Mouse (Mus musculus): Measurements from ENCODE around the gene Gm49354. TPM values are rescaled to one million over a fixed set of nuclear protein-coding genes. Genes with fewer than 3 reads are reported as not detected.

Gene Gm49354
- polyA plus RNA-seq, 1 experiment from 2014 or later = not detected

DNA sequence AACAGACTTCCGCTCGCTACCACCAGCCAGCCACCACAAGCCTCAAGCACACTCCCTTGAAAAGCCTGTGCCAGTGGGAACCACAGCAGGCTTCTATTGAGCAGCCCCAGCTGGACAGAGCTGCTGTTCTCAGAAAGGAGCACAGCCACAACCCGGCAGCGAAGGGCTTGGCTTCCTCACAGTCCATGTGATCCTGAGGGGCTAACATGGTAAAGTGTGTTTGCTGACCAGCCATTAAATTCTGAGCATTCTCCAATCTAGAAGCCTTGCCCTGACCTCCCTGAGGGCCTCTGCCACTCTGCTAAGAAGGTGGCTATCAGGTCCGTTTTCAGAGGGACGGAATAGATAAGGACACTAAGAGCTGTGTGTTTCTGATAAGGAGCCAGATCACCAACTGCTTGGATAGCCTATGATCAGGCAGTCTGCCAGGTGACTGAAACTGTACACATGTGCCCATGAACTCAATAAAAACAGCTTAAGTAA lies 32.1 kb upstream of the Gm49354 start:
- peak overlapping the region; percentile 76 for H3K27ac ChIP-seq (ENCODE audit: low read depth)
- DNase-seq (peak; percentile 69), ATAC-seq (peak; percentile 99)
- H3K4me1 ChIP-seq (ENCODE audit: insufficient read depth) = peaks cover 31% of the 10 kb centered on the region
- H3K36me3 ChIP-seq (replicated peaks; ENCODE audit: insufficient read depth, low read length) = peaks cover 94% of the 10 kb centered on the region
- no peak for TF ChIP-seq CTCF (IDR thresholded peaks at IDR 0.05; ENCODE audit: low read depth)
- peak; percentile 100 for TF ChIP-seq EP300 (IDR thresholded peaks at IDR 0.05; ENCODE audit: low read depth)
- peak overlapping the region; percentile 3; the same call in 1 of the 2 replicates for H3K9ac ChIP-seq (replicated peaks)
- WGBS (ENCODE audit: insufficient replicate concordance) = 44% methylated on average over 6 of the region's 6 CpGs
- peak overlapping the region; percentile 41 for H3K4me2 ChIP-seq (ENCODE audit: low read depth, low read length)
- no peaks in the 10 kb centered on the region for H3K27me3 ChIP-seq (ENCODE audit: insufficient read depth, low read length)
- no peak overlapping the region for H3K4me3 ChIP-seq (ENCODE audit: low read depth, low read length)
- H3K9me3 ChIP-seq (ENCODE audit: low read length) = no peaks in the 10 kb centered on the region

DNA sequence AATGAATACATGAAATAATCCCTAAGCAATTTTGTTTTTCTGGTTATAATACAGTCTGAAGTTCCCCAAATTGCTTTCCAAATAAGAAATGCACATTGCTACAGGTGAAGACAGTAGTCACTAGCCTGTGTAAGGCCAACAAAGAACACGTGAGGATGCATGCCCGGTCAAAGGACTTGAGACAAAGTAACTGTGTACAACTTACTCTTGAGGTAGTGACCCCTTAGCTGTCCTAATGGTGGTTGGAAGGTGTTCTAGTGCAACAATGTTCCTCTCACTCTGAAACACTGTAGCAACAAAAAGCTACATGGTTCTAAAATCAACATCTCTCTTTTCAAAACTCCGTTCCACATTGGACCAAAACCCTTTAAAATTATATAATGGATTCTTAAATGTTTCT lies 29.5 kb upstream of the Gm49354 start:
- no peak for DNase-seq
- Histone ChIP-seq H3K27ac (ENCODE audit: low read depth) (no peak overlapping the region), H3K4me2 (ENCODE audit: low read depth, low read length) (no peak overlapping the region), H3K4me1 (ENCODE audit: insufficient read depth) (peaks cover 12% of the 10 kb centered on the region; the same call in 1 of the 2 replicates), H3K9me3 (ENCODE audit: low read length) (no peaks in the 10 kb centered on the region), H3K36me3 (replicated peaks; ENCODE audit: insufficient read depth, low read length) (peaks cover 95% of the 10 kb centered on the region), H3K9ac (replicated peaks) (no peak overlapping the region), H3K4me3 (ENCODE audit: low read depth, low read length) (no peak overlapping the region), H3K27me3 (ENCODE audit: insufficient read depth, low read length) (no peaks in the 10 kb centered on the region)
- no peak for ATAC-seq
- 90% methylated on average over 3 of the region's 3 CpGs for WGBS (ENCODE audit: insufficient replicate concordance)
- TF ChIP-seq EP300 (IDR thresholded peaks at IDR 0.05; ENCODE audit: low read depth) = no peak
- TF ChIP-seq CTCF (IDR thresholded peaks at IDR 0.05; ENCODE audit: low read depth) = no peak

DNA sequence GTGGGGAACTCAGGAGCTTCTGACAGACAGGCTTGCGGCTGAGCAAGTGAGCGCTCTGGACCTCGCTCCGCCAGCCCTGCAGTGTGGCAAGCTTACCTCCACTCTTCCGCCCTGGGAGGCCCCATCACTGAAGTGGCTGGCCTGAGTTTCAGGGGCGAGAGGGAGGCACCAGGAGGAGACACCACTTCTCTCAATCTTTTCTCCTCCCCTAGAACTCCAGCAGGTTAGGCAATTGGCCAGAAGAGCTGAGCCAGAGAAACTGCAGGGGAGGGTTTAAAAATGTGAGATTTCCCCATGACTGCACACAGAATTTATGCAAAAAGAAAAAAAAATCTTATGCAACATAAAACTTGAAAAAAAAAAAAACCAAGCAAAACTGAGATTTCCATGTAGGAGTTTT lies 19.0 kb upstream of the Gm49354 start:
- ATAC-seq (no peak), DNase-seq (no peak)
- Histone ChIP-seq H3K4me2 (ENCODE audit: low read depth, low read length) (no peak overlapping the region), H3K4me1 (ENCODE audit: insufficient read depth) (peaks cover 8% of the 10 kb centered on the region; the same call in 1 of the 2 replicates), H3K9ac (replicated peaks) (no peak overlapping the region), H3K27ac (ENCODE audit: low read depth) (0 out of 2 replicates have a peak overlapping the region, but pooled peaks have one; percentile 18), H3K36me3 (replicated peaks; ENCODE audit: insufficient read depth, low read length) (peaks cover 99% of the 10 kb centered on the region), H3K9me3 (ENCODE audit: low read length) (no peaks in the 10 kb centered on the region), H3K4me3 (ENCODE audit: low read depth, low read length) (no peak overlapping the region), H3K27me3 (ENCODE audit: insufficient read depth, low read length) (no peaks in the 10 kb centered on the region)
- TF ChIP-seq EP300 (IDR thresholded peaks at IDR 0.05; ENCODE audit: low read depth) = no peak
- no peak for TF ChIP-seq CTCF (IDR thresholded peaks at IDR 0.05; ENCODE audit: low read depth)
- 83% methylated on average over 6 of the region's 6 CpGs for WGBS (ENCODE audit: insufficient replicate concordance)

DNA sequence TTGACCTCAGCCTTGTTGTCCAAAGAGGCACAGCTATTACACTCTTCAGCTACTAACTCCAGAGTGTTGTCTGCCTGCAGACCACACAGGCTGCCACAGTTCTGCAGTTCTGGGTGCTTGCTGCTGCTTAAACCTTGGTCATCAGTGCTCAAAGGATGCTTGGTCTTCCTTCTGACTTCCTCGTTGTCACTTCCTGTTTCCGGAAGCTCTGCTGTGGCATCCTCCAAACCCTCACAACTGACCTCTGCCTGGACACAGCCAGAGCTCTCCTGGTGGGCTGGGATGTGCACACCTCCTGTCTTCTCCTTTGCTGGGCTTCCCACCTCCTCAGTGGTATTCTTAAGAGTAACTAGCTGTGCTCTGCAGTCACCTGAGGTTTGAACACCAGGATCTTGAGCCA lies 18.0 kb upstream of the Gm49354 start:
- ATAC-seq (no peak), DNase-seq (no peak)
- WGBS (ENCODE audit: insufficient replicate concordance) = 40% methylated on average over 2 of the region's 2 CpGs
- H3K27me3 ChIP-seq (ENCODE audit: insufficient read depth, low read length) = no peaks in the 10 kb centered on the region
- H3K9ac ChIP-seq (replicated peaks) = no peak overlapping the region
- H3K4me1 ChIP-seq (ENCODE audit: insufficient read depth) = peaks cover 14% of the 10 kb centered on the region
- no peaks in the 10 kb centered on the region for H3K9me3 ChIP-seq (ENCODE audit: low read length)
- H3K27ac ChIP-seq (ENCODE audit: low read depth) = no peak overlapping the region
- no peak overlapping the region for H3K4me2 ChIP-seq (ENCODE audit: low read depth, low read length)
- H3K4me3 ChIP-seq (ENCODE audit: low read depth, low read length) = no peak overlapping the region
- peaks cover 99% of the 10 kb centered on the region for H3K36me3 ChIP-seq (replicated peaks; ENCODE audit: insufficient read depth, low read length)
- no peak for TF ChIP-seq CTCF (IDR thresholded peaks at IDR 0.05; ENCODE audit: low read depth)
- no peak for TF ChIP-seq EP300 (IDR thresholded peaks at IDR 0.05; ENCODE audit: low read depth)

DNA sequence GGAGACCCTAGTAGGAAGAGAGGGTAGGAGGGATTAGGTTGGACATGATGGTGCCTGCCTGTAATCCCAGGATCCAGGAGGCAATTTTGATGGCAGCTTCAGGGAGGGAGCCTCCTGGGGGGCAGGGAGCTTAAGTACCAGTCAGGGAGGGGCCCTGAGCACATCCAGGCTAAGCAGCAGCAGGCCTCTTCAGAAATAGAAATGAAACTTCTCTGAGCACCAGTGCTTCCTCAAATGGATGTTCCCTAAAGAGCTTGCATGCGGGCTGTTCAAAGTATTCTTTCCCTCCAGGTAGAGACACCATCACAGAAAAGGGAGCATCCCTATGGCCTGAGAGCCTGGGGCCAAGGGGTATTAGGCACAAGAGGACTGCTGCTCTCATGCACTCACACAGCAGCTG lies 16.3 kb upstream of the Gm49354 start:
- TF ChIP-seq EP300 (IDR thresholded peaks at IDR 0.05; ENCODE audit: low read depth) (no peak), CTCF (IDR thresholded peaks at IDR 0.05; ENCODE audit: low read depth) (no peak)
- Histone ChIP-seq H3K27me3 (ENCODE audit: insufficient read depth, low read length) (no peaks in the 10 kb centered on the region), H3K9me3 (ENCODE audit: low read length) (no peaks in the 10 kb centered on the region), H3K4me2 (ENCODE audit: low read depth, low read length) (no peak overlapping the region), H3K9ac (replicated peaks) (no peak overlapping the region), H3K36me3 (replicated peaks; ENCODE audit: insufficient read depth, low read length) (peaks cover 99% of the 10 kb centered on the region), H3K4me1 (ENCODE audit: insufficient read depth) (peaks cover 19% of the 10 kb centered on the region), H3K4me3 (ENCODE audit: low read depth, low read length) (no peak overlapping the region), H3K27ac (ENCODE audit: low read depth) (peak overlapping the region; percentile 55; the same call in 1 of the 2 replicates)
- 94% methylated on average over 1 of the region's 1 CpGs for WGBS (ENCODE audit: insufficient replicate concordance)
- no peak for DNase-seq
- no peak for ATAC-seq

DNA sequence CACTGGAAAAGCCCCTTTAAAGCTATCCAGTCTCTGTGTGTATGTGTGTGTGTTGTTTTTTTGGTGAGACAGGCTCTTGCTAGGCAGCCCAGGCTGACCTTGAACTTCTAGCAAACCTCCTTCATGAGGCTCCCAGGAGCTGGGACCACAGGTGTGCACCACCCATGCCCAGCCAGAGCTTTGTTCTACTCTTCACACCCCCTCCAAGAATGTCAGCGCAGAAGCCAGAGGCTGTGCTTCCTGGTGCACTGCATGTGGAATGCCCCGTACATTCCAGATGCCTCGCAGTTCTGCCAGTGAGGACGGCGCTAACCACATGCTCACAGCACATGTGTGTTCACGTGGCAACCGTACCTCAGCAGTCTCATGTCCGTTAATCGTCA lies 14.4 kb upstream of the Gm49354 start:
- Histone ChIP-seq H3K9me3 (ENCODE audit: low read length) (no peaks in the 10 kb centered on the region), H3K36me3 (replicated peaks; ENCODE audit: insufficient read depth, low read length) (peaks cover 99% of the 10 kb centered on the region), H3K9ac (replicated peaks) (peak overlapping the region; percentile 33), H3K27ac (ENCODE audit: low read depth) (peak overlapping the region; percentile 93), H3K4me1 (ENCODE audit: insufficient read depth) (peaks cover 19% of the 10 kb centered on the region), H3K4me2 (ENCODE audit: low read depth, low read length) (peak overlapping the region; percentile 53), H3K4me3 (ENCODE audit: low read depth, low read length) (no peak overlapping the region), H3K27me3 (ENCODE audit: insufficient read depth, low read length) (no peaks in the 10 kb centered on the region)
- TF ChIP-seq EP300 (IDR thresholded peaks at IDR 0.05; ENCODE audit: low read depth) (no peak), CTCF (IDR thresholded peaks at IDR 0.05; ENCODE audit: low read depth) (no peak)
- no peak for ATAC-seq
- no peak for DNase-seq
- WGBS (ENCODE audit: insufficient replicate concordance) = 88% methylated on average over 9 of the region's 9 CpGs

All from liver, postnatal 0 days (tissue).